Mouse (Mus musculus) E14TG2a.4 (cell line): ENCODE measurements around the gene Gm14151.
"Not testable (repeated sequence)": the region's sequence is repeated elsewhere in the genome, so short reads cannot be mapped to it uniquely, and the experiment has no call there.

Source experiments
- H3K27me3 ChIP-seq: 2 replicates; pipeline ENCODE4 v1.6.1; 2014; ENCODE audit warnings: low read length, control low read depth; ENCODE audit not compliant: insufficient read depth
- H3K36me3 ChIP-seq: 2 replicates; pipeline ENCODE4 v1.6.1; 2014; ENCODE audit warnings: low read length, control low read depth; ENCODE audit not compliant: insufficient read depth
- H3K4me1 ChIP-seq: replicated peaks from 2 replicates; pipeline ENCODE4 v1.6.1; 2014; ENCODE audit warnings: low read depth, low read length, control low read depth
- H3K4me3 ChIP-seq: replicated peaks from 2 replicates; pipeline ENCODE4 v1.5.1; 2014; ENCODE audit warnings: mild to moderate bottlenecking, low read length
- H3K9me3 ChIP-seq: 2 replicates; pipeline ENCODE4 v1.6.1; 2014; ENCODE audit warnings: low read length, control low read depth
- CTCF ChIP-seq: conservative IDR thresholded peaks from 2 replicates; pipeline ENCODE4 v1.5.1; 2014; ENCODE audit warnings: low read length
- NANOG ChIP-seq: IDR thresholded peaks from 2 replicates; pipeline ENCODE4 v1.6.1; 2014; ENCODE audit warnings: borderline replicate concordance, low read length, mixed read lengths
- POU5F1 ChIP-seq: IDR thresholded peaks from 2 replicates; pipeline ENCODE4 v1.6.1; 2014; ENCODE audit warnings: low read length, borderline replicate concordance

The Gm14151 gene

GRCm38 (mm10) chr2:151092250-151092649, at the start of gene Gm14151:
Gene Gm14151, minus strand, starts transcription at chr2:151092350.
- not testable (repeated sequence) for H3K9me3 ChIP-seq, H3K27me3 ChIP-seq, H3K36me3 ChIP-seq, H3K4me1 ChIP-seq, H3K4me3 ChIP-seq

GRCm38 (mm10) chr2:151097945-151098344, 5.8 kb upstream of the Gm14151 start, which contains the start of gene Gm14147:
Gene Gm14147, plus strand, starts transcription at chr2:151098245.
- H3K4me1 ChIP-seq, H3K9me3 ChIP-seq: not testable (repeated sequence)

DNA sequence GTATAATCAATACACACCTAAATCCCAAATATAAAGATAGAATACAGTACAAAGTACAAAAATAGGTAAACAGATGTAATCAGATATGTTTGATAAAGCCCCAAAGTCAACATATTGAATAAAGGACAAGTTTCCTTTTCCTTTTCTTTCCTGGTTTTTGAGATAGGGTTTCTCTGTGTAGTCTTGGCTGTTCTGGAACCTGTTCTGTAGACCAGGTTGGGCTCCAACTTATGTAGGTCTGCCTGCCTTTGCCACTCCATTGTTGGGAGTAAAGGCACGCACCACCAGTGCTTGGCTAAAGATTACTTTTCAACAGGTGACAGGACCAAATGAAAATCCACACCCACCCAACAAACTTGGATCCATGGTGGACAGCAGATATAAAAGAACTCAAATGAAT, 35.5 kb downstream of the Gm14151 start:
- H3K36me3 ChIP-seq = no peaks in the 10 kb centered on the region
- H3K4me3 ChIP-seq = no peak overlapping the region
- no peaks in the 10 kb centered on the region for H3K4me1 ChIP-seq
- H3K27me3 ChIP-seq = no peaks in the 10 kb centered on the region; the same call in 1 of the 2 replicates
- H3K9me3 ChIP-seq = no peaks in the 10 kb centered on the region
- TF ChIP-seq POU5F1 (no peak), CTCF (no peak), NANOG (no peak)

More at GRCm38 (mm10) chr2:151097945-151098344, 5.8 kb upstream of the Gm14151 start, which contains the start of gene Gm14147:
- H3K27me3 ChIP-seq, H3K36me3 ChIP-seq, H3K4me3 ChIP-seq: not testable (repeated sequence)

DNA sequence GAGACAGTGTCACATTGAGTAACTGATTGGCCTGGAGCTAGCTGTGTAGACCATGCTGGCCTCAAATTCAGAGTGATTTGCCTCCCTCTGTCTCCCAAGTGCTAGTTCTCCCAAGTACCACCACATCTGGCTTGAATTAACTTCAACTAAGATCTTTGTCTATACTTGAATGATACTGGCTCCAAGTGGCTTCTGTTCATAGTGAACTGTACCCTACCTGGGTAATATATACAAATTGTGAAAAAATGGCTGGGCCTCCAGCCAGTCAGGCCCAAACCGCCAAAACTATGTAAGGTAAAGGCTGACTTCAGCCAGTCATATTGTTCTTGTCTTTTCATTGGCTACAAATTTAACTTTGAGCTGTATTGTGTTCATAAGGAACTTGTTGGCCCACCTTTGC, 51.7 kb downstream of the Gm14151 start:
- H3K4me1 ChIP-seq = peaks cover 27% of the 10 kb centered on the region
- H3K27me3 ChIP-seq = no peaks in the 10 kb centered on the region
- H3K36me3 ChIP-seq = no peaks in the 10 kb centered on the region
- peak overlapping the region; percentile 97; the same call in 1 of the 2 replicates for H3K4me3 ChIP-seq
- TF ChIP-seq NANOG = no peak
- no peak for TF ChIP-seq CTCF
- no peak for TF ChIP-seq POU5F1
- no peaks in the 10 kb centered on the region for H3K9me3 ChIP-seq

DNA sequence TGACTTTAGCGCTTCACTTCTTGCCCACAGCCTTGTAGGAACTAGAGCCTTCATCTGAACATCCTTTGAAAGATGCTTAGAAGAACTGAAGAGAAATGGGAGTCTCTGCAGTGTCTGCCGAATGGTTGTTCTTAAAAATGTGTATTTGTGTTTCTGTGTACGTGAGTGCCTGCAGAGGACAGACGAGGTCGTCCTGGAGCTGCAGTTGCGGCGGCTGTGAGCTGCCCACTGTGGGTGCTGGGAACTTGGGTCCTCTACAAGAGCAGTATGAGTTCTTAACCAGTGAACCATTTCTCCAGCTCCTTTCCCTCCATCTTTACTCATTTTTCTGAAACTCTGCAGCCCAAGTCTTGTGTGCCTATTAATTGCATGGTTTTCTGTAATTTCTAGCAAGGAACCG, 52.4 kb downstream of the Gm14151 start:
- Histone ChIP-seq H3K4me1 (peaks cover 27% of the 10 kb centered on the region), H3K36me3 (peaks cover 4% of the 10 kb centered on the region; the same call in 1 of the 2 replicates), H3K4me3 (peak overlapping the region; percentile 97), H3K27me3 (no peaks in the 10 kb centered on the region), H3K9me3 (no peaks in the 10 kb centered on the region)
- no peak for TF ChIP-seq NANOG
- no peak for TF ChIP-seq POU5F1
- no peak for TF ChIP-seq CTCF

GRCm38 (mm10) chr2:151039232-151039695, 52.9 kb downstream of the Gm14151 start, which contains the start of the genes Ninl and Nanp:
Gene Ninl, minus strand, starts transcription at chr2:151039382.
Gene Nanp, minus strand, starts transcription at chr2:151039398.
- Histone ChIP-seq H3K4me3 (peak within 1 kb of the TSS; percentile 97), H3K4me1 (peaks cover 28% of the 10 kb centered on the region), H3K36me3 (peaks cover 7% of the 10 kb centered on the region), H3K9me3 (no peaks in the 10 kb centered on the region), H3K27me3 (no peaks in the 10 kb centered on the region)
- TF ChIP-seq CTCF (no peak), NANOG (no peak), POU5F1 (no peak)

GRCm38 (mm10) chr2:151038811-151039222, 53.3 kb downstream of the Gm14151 start:
- Histone ChIP-seq H3K36me3 (peaks cover 11% of the 10 kb centered on the region), H3K27me3 (no peaks in the 10 kb centered on the region), H3K4me1 (peaks cover 30% of the 10 kb centered on the region), H3K4me3 (peak overlapping the region; percentile 97), H3K9me3 (no peaks in the 10 kb centered on the region)
- TF ChIP-seq POU5F1 (no peak), CTCF (no peak), NANOG (no peak)

- H3K36me3 ChIP-seq = peaks cover 14% of the 10 kb centered on the region
- H3K4me3 ChIP-seq = peak overlapping the region; percentile 97
- TF ChIP-seq POU5F1 (no peak), NANOG (no peak), CTCF (no peak)
- H3K9me3 ChIP-seq = no peaks in the 10 kb centered on the region
- H3K27me3 ChIP-seq = no peaks in the 10 kb centered on the region
- H3K4me1 ChIP-seq = peaks cover 30% of the 10 kb centered on the region
Measured at GRCm38 (mm10) chr2:151037876-151038552, 54.1 kb downstream of the Gm14151 start.

GRCm38 (mm10) chr2:151037292-151037691, 54.9 kb downstream of the Gm14151 start:
- H3K9me3 ChIP-seq = no peaks in the 10 kb centered on the region

More at GRCm38 (mm10) chr2:151037292-151037691, 54.9 kb downstream of the Gm14151 start:
- Histone ChIP-seq H3K27me3 (no peaks in the 10 kb centered on the region), H3K4me3 (peak overlapping the region; percentile 97; the same call in 1 of the 2 replicates), H3K4me1 (peaks cover 30% of the 10 kb centered on the region), H3K36me3 (peaks cover 21% of the 10 kb centered on the region)
- TF ChIP-seq NANOG = no peak
- no peak for TF ChIP-seq POU5F1
- TF ChIP-seq CTCF = no peak
